Mouse (Mus musculus) skeletal muscle tissue, adult 2 months (tissue): Measurements from ENCODE around the gene Cops7b.
"Not testable (repeated sequence)": the region's sequence is repeated elsewhere in the genome, so short reads cannot be mapped to it uniquely, and the experiment has no call there.

Experiments used
- DNase-seq: peaks from one replicate; pipeline ENCODE4 v3.0.0-alpha.2; 2012; ENCODE audit warnings: low read depth, low spot score

The Cops7b gene

GRCm38 (mm10) chr1:86582451-86583096 is at the start of gene Cops7b, which contains the start of gene Pde6d:
TSS of gene Cops7b (plus strand) at chr1:86582904.
TSS of gene Pde6d (minus strand) at chr1:86582629.
- peak; percentile 93 for DNase-seq

- DNase-seq, result no peak
Measured at GRCm38 (mm10) chr1:86533411-86534130, 49.1 kb upstream of the Cops7b start.

GRCm38 (mm10) chr1:86538383-86538782 is 44.3 kb upstream of the Cops7b start:
- no peak for DNase-seq

- not testable (repeated sequence) for DNase-seq
Measured at GRCm38 (mm10) chr1:86539583-86539982, 43.1 kb upstream of the Cops7b start.

GRCm38 (mm10) chr1:86542584-86542983 is 40.1 kb upstream of the Cops7b start:
- no peak for DNase-seq

GRCm38 (mm10) chr1:86546797-86547196 is 35.9 kb upstream of the Cops7b start:
- no peak for DNase-seq

GRCm38 (mm10) chr1:86551299-86551698 is 31.4 kb upstream of the Cops7b start:
- DNase-seq, result no peak

GRCm38 (mm10) chr1:86551877-86552276 is 30.8 kb upstream of the Cops7b start:
- DNase-seq, result no peak

GRCm38 (mm10) chr1:86555665-86556064 is 27.0 kb upstream of the Cops7b start:
- no peak for DNase-seq

- DNase-seq, result peak; percentile 60
Measured at GRCm38 (mm10) chr1:86557872-86558271, 24.8 kb upstream of the Cops7b start.

- no peak for DNase-seq
Measured at GRCm38 (mm10) chr1:86559232-86559631, 23.5 kb upstream of the Cops7b start.

GRCm38 (mm10) chr1:86562663-86563062 is 20.0 kb upstream of the Cops7b start:
- no peak for DNase-seq

GRCm38 (mm10) chr1:86568409-86568808 is 14.3 kb upstream of the Cops7b start:
- no peak for DNase-seq

- DNase-seq, result no peak
Measured at GRCm38 (mm10) chr1:86569292-86569860, 13.3 kb upstream of the Cops7b start.

- DNase-seq, result no peak
Measured at GRCm38 (mm10) chr1:86571381-86571780, 11.3 kb upstream of the Cops7b start.

GRCm38 (mm10) chr1:86571941-86572340 is 10.8 kb upstream of the Cops7b start:
- no peak for DNase-seq

GRCm38 (mm10) chr1:86580426-86580825 is 2.3 kb upstream of the Cops7b start:
- no peak for DNase-seq

GRCm38 (mm10) chr1:86581692-86582450 is 833 bp upstream of the Cops7b start:
- peak; percentile 14 for DNase-seq

- no peak for DNase-seq
Measured at GRCm38 (mm10) chr1:86583709-86584108, 1.0 kb downstream of the Cops7b start.

GRCm38 (mm10) chr1:86586992-86587391 is 4.3 kb downstream of the Cops7b start:
- peak; percentile 48 for DNase-seq

GRCm38 (mm10) chr1:86594539-86594938 is 11.8 kb downstream of the Cops7b start:
- no peak for DNase-seq

- no peak for DNase-seq
Measured at GRCm38 (mm10) chr1:86595315-86595714, 12.6 kb downstream of the Cops7b start.
